Mouse (Mus musculus) midbrain, embryonic 10.5 days (tissue): ENCODE measurements around the gene Kcp. TPM values are rescaled to one million over a fixed set of nuclear protein-coding genes. Genes with fewer than 3 reads are reported as not detected.

Experiments
- DNase-seq: peaks from one replicate; pipeline ENCODE4 v3.0.0-alpha.2; 2017; ENCODE audit warnings: low spot score
- H3K27ac ChIP-seq: fragments of 300-500 bp; sonication (generic); replicated peaks from 2 replicates; pipeline ENCODE4 v1.5.1; 2016; ENCODE audit warnings: mild to moderate bottlenecking
- H3K27me3 ChIP-seq: fragments of 300-500 bp; sonication (generic); 2 replicates; pipeline ENCODE4 v1.6.1; 2016; ENCODE audit warnings: low read depth, mild to moderate bottlenecking; ENCODE audit not compliant: poor library complexity, severe bottlenecking
- H3K36me3 ChIP-seq: fragments of 300-500 bp; sonication (generic); 2 replicates; pipeline ENCODE4 v1.6.1; 2016; ENCODE audit warnings: mild to moderate bottlenecking, moderate library complexity
- H3K4me1 ChIP-seq: fragments of 300-500 bp; sonication (generic); 2 replicates; pipeline ENCODE4 v1.6.1; 2016
- H3K4me3 ChIP-seq: fragments of 300-500 bp; sonication (generic); 2 replicates; pipeline ENCODE4 v1.5.1; 2016; ENCODE audit warnings: mild to moderate bottlenecking, moderate library complexity
- H3K9me3 ChIP-seq: fragments of 300-500 bp; sonication (generic); replicated peaks from 2 replicates; pipeline ENCODE4 v1.6.1; 2016; ENCODE audit warnings: mild to moderate bottlenecking
- WGBS: fragments of 180-500 bp; shearing (Covaris S2); methylation state at CpG from one replicate; pipeline ENCODE4 v1.1.7; 2016; 5-methylcytosine and 5-hydroxymethylcytosine counted together
- polyA plus RNA-seq: library from polyadenylated mRNA; unstranded; fragments of >200 nt; fragmentation: Nextera tagmentation; extraction: Ambion mirVana; gene quantifications from 2 replicates; pipeline ENCODE4 v1.2.1, GENCODE M21; 2016

Gene Kcp
- polyA plus RNA-seq, 1 experiment from 2014 or later, result 11.4 TPM

DNA sequence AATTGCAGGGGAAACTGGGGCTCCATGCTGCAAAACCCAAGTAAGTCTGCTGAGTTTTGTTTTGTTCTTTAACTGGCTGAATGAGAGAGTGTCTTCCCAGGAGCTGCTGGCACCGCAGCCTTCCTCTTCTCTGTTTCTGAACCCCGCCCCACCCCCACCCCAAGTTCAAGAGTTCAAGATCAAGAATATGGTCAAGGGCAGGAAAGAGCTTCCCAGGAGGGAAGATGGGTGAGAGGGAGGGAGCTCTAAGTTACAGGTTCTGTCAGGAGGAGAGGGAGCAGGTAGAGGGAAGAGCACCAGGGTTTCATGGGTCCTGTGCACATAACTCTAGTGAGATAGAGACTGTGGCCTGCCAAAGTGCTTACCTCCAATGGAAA lies 21.7 kb upstream of the Kcp start:
- H3K27me3 ChIP-seq, result peaks cover 71% of the 10 kb centered on the region
- no peak overlapping the region for H3K27ac ChIP-seq
- H3K4me3 ChIP-seq, result no peak overlapping the region
- WGBS, result 23% methylated on average over 2 of the region's 2 CpGs
- H3K4me1 ChIP-seq, result peaks cover 31% of the 10 kb centered on the region
- no peak for DNase-seq
- no peaks in the 10 kb centered on the region for H3K9me3 ChIP-seq
- H3K36me3 ChIP-seq, result no peaks in the 10 kb centered on the region

DNA sequence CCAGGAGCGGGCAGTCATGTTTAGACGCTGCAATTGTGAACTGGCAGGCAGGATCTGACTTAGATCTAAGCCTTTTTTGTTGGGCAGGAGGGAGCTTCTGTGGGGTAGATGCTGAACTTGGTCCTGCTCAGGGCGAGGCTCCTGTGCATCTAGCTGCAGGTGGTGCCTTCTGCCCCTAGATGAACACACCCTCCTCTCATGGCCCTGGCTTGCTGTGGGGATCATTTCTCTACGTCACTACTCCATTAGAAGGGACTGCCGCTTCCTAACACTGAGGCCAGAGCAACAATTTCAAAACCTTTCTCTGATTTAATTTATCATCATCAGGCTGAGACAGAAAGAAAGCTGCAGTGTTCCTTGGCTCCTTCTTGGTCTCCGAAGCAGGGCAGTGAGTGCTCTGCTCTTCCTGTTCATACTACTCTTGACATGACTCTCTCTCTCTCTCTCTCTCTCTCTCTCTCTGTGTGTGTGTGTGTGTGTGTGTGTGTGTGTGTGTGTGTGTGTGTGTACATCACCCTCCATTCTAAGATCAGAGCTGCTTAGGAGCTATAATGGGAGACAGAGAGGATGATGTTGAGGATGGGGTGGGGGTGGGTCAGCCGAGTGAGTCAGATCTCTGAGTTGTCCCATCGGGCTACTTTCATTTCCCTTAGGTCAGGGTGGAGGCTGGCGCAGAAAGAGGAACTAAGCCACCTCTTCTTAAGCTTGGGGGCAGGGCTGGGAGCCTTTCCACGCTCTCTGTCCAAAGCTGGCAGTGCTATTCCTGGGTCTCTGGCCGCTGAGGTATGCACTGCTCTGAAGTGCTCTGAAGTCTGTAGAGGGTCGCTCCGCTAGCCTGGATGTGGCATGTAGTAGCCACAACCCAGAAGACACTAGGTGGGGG lies 21.1 kb upstream of the Kcp start:
- WGBS, result 38% methylated on average over 13 of the region's 13 CpGs
- H3K4me3 ChIP-seq, result no peak overlapping the region

DNA sequence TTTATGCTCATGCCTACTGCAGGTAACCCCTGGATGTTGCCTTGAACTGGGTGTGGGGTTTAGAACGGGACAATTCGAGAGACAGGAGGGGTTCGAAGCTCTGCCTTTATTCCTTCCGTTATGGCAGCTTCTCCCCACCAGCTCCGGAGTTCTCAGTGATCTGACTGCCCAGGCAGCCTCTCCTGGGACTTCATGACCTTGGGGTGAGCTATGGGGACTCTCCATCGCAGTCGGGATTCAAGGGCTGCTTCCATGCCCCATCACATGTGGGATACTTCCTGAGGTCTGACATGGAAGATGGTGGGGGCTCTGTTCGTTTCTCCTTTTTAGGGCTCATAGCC lies 20.4 kb upstream of the Kcp start:
- Histone ChIP-seq H3K27me3 (peaks cover 84% of the 10 kb centered on the region), H3K36me3 (no peaks in the 10 kb centered on the region), H3K4me3 (peak overlapping the region; percentile 70), H3K9me3 (no peaks in the 10 kb centered on the region), H3K4me1 (peaks cover 31% of the 10 kb centered on the region), H3K27ac (no peak overlapping the region)
- 6% methylated on average over 8 of the region's 8 CpGs for WGBS
- no peak for DNase-seq

More for the DNA sequence above, 21.1 kb upstream of the Kcp start:
- H3K27me3 ChIP-seq, result peaks cover 77% of the 10 kb centered on the region
- no peak overlapping the region for H3K27ac ChIP-seq
- no peaks in the 10 kb centered on the region for H3K36me3 ChIP-seq
- H3K4me1 ChIP-seq, result peaks cover 31% of the 10 kb centered on the region
- no peak for DNase-seq
- H3K9me3 ChIP-seq, result no peaks in the 10 kb centered on the region

DNA sequence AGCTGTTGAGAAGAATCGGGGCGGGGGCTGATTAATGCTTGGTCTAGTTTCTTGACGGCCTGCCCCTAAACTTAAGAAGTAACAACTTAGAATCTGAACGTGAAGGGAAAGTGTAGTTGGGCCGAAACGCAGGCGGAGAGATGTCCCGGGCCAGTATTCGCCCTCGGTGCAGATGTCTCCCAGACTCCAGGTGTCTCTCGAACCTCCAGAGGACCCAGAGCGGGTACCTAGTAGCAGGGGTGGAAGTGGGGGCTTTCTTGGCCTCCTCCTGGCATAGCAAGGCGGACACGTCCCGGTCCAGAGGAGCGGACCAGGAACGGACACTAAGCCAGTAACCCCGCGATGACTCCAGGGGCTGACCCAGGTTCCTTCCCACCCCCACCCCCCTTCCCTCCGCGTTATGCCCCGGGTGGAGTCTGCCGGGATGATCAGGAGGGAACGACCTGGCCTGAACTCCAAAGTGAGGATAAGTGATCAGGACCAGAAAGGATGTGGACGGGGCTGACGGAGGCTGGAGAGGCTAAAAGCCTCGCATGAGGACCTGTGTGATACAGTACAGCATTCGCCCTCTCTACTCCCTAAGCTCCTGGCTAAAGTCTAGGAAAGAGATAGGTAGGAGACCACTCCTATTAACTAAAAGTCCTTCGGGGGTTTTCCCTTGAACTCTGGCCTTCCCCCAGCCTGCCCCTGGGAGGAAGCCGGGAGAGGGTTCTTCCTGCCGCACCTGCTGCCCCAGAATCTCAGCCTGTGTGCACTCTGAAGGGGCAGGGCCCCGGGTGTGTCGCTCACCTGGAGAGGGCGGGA lies 19.8 kb upstream of the Kcp start:
- 5% methylated on average over 34 of the region's 34 CpGs for WGBS
- DNase-seq, result peak; percentile 39
- no peak overlapping the region for H3K27ac ChIP-seq
- H3K9me3 ChIP-seq, result no peaks in the 10 kb centered on the region
- no peaks in the 10 kb centered on the region for H3K36me3 ChIP-seq
- peak overlapping the region; percentile 70 for H3K4me3 ChIP-seq
- H3K27me3 ChIP-seq, result peaks cover 90% of the 10 kb centered on the region
- peaks cover 31% of the 10 kb centered on the region for H3K4me1 ChIP-seq

DNA sequence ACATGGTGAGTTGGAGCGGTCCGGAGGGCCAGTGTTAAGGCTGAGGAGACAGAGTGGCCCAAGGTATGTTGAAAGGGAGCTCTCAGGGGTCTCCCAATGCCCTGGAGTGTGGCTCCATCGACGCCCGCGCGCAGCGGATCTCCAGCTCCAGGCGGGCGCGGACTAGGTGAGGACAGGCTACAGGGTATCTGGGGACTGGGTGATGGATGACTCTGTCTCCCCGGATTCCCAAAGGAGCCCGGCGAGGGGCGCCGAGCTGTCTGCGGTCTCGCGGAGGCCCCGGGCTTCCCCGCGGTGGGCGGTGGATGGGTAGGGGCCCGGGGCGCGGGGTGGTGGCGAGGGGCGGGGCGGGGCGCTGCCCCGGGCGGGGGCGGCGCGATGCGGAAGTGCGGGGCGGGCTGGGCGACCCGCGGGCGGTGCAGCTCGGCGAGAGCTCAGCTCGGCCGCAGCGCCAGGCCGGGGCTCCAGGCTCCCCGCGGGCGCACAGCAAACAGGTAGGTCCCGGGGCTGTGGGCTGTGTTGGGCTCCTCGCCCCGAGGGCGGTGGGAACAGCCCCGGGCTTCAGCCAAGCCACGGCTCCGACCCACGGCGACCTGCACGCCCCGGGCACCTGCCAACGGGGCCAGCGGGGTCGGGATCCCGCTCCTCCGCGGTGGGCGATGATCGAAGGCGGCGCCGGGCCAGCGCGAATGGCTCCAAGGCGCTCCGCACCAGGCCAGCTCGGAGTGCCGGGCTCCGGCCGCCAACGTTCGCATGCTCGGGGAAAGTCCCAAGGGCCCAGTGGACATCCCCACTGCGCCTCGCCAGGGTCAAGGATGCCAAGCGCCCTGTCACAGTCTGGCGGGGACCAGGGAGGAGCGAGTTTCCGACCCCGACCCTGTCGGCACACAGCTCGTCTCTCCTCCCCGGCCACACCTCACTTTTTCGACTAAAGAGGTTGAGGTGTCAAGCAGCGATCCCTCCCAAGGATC lies 18.8 kb upstream of the Kcp start, which contains the start of gene Irf5:
TSS of gene Irf5 (plus strand) at position 345 of the 971 bp plus-strand sequence.
- Histone ChIP-seq H3K9me3 (no peaks in the 10 kb centered on the region), H3K4me3 (peak within 1 kb of the TSS; percentile 70), H3K27ac (peak within 1 kb of the TSS; percentile 38), H3K27me3 (peaks cover 95% of the 10 kb centered on the region), H3K4me1 (peaks cover 31% of the 10 kb centered on the region), H3K36me3 (no peaks in the 10 kb centered on the region)
- WGBS, result under 1% methylated on average over 95 of the region's 96 CpGs
- peak; percentile 60 for DNase-seq

DNA sequence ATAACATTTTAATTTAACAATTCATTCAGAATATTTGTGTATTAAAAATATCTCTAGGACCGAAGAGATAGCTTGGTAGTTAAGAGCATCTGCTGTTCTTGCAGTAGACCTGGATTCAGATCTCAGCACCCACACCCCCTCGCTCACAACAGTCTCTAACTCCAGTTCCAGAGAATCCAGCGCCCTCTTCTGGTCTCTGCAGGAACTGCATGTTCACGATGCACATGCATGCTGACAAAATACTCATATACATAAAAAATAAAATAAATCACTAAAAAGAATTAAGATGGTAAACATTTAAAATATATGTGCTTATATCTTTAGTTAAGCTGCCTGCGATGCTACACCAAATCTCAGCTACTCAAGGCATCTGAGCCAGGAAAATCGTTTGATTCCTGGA lies 17.5 kb upstream of the Kcp start:
- no peaks in the 10 kb centered on the region for H3K9me3 ChIP-seq
- no peak for DNase-seq
- WGBS, result 66% methylated on average over 6 of the region's 6 CpGs
- no peak overlapping the region for H3K27ac ChIP-seq
- H3K36me3 ChIP-seq, result no peaks in the 10 kb centered on the region
- peaks cover 31% of the 10 kb centered on the region for H3K4me1 ChIP-seq
- H3K4me3 ChIP-seq, result no peak overlapping the region
- H3K27me3 ChIP-seq, result peaks cover 84% of the 10 kb centered on the region

DNA sequence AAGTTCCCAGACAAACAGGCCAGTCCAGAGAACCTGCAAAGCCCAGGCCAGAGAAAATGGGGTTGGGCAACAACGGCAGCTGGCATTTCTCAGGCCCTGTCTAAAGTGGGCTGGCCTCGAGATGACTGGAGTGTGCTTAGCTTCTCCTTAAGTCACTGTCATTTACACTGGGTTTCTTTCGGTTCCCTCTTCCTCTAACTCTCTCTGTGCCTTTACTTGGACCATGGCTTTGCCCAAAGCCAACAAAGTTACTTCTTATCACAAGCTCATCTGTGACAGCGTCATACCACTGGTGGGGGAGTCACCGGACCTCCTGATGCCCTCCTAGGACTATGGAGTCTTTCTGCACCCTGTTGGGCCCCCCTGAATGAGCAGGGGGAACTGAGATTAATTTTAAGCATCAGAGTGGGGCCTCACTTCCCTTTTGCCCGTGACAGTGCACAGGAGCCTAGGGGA lies 16.3 kb upstream of the Kcp start:
- 83% methylated on average over 6 of the region's 6 CpGs for WGBS
- no peak for DNase-seq
- Histone ChIP-seq H3K27ac (no peak overlapping the region), H3K4me3 (no peak overlapping the region), H3K36me3 (no peaks in the 10 kb centered on the region), H3K4me1 (peaks cover 26% of the 10 kb centered on the region), H3K27me3 (peaks cover 77% of the 10 kb centered on the region), H3K9me3 (no peaks in the 10 kb centered on the region)

DNA sequence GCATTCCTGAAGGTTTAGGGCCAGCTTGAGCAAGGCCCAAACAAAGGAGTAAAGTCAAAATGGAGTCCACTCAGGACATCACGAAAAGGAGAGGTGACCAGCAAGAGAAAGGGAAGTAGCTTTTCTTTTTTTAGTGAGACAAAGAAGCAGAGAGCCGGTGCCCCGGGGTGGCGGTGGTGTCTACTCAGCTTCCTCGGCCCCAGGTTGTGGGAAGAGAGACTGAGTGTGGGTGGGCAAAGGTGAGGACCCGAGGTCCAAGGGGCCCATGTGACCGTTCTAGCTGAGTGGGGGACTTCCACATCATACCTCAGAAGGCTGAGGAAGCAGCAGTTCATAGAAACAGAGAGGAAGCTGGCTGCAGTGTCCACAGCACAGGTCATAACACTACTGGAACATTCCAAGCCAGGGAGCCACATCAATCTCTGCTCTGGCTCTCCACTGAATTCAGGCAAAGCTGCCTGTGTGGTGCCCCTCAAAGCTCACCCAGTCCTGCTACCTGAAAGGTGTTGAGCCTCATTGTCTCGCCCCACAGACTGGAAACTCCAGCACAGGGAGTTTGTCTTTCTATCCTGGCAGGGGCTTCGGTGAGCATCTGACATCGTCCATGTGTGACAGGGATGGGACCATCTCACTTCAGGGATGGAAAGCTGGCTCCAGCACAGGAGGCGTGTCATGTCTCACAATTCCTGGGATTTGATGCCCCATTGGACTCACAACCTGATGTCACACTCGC lies 15.7 kb upstream of the Kcp start:
- Histone ChIP-seq H3K4me1 (peaks cover 24% of the 10 kb centered on the region), H3K27me3 (peaks cover 71% of the 10 kb centered on the region), H3K9me3 (no peaks in the 10 kb centered on the region), H3K27ac (no peak overlapping the region), H3K4me3 (no peak overlapping the region), H3K36me3 (no peaks in the 10 kb centered on the region)
- 78% methylated on average over 12 of the region's 12 CpGs for WGBS
- DNase-seq, result no peak

DNA sequence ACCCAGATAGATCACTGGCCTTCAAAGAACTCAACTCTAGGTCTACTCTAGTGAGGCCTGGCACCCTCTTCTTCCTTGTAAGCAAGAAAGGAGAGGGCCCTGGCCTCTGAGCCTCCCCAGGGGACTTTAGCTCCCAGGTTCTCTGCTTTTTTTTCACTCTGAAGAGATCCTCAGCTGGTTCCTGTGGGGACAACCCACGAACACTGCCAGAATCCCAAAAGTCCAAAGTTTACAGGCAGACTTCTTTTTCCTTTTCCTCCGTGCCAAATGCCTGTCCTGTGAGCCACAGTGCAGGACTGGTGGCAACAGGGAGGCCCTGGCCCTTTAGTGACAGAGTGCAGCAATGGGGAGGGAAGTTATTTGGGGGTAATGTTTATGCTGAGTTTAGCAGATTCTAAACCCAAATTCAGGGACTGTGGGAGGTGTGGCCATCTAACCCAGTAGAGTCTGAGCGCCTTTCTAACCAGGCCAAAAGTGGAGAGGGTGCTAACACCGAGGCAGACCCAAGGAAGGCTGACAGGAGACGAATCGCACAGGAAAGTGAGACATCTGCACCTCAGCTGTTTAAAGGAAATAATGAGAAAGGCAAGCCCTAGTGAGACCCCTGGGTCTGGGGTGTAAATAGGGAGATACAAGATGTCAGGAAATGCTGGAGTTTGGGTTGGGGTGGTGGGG lies 15.0 kb upstream of the Kcp start:
- Histone ChIP-seq H3K36me3 (no peaks in the 10 kb centered on the region), H3K4me3 (no peak overlapping the region), H3K27me3 (peaks cover 70% of the 10 kb centered on the region), H3K4me1 (peaks cover 17% of the 10 kb centered on the region), H3K27ac (no peak overlapping the region), H3K9me3 (no peaks in the 10 kb centered on the region)
- DNase-seq, result no peak
- WGBS, result 77% methylated on average over 6 of the region's 6 CpGs

DNA sequence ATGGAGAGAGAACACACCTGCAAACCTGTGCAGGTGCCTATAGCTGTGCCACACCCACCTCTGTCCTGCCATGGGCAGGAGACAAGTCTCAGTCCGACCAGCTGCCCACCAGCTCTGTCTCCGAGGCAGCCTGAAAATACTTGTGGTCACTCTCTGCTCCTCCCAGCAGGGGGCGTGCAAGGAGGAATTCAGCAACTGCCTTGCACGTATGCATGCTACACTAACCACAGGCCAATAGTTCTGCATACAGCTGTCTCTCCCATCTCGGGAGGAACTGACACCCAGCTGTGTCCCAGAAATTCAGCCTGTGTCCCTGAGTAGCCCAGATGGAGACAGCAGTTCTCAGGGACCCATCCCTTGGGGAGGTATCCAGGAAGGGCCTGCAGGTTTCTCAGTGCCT lies 9.4 kb upstream of the Kcp start:
- H3K4me3 ChIP-seq, result no peak overlapping the region
- H3K27me3 ChIP-seq, result peaks cover 52% of the 10 kb centered on the region
- peaks cover 28% of the 10 kb centered on the region for H3K4me1 ChIP-seq
- H3K27ac ChIP-seq, result no peak overlapping the region
- peak; percentile 72 for DNase-seq
- WGBS, result 12% methylated on average over 5 of the region's 5 CpGs
- H3K9me3 ChIP-seq, result no peaks in the 10 kb centered on the region
- no peaks in the 10 kb centered on the region for H3K36me3 ChIP-seq

DNA sequence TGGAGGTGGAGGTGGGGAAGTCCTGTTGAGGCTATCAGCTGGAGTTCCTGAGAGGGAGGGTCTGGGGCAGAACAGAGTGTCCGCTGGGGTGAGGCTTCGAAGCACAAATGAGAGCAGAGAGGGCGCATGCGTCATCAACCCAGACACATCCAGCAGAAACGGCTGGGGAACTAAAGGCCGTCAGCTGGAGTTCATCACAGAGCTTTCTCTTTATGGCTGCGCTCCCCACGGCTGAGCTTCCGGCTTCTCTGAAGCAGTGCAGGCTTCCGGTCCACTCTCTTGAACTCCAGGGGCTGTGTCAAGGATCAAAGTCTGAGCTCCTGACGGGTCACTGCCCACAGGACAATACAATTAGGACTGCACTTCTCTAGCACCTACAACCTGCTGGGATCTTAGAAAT lies 5.5 kb upstream of the Kcp start:
- H3K4me1 ChIP-seq, result peaks cover 37% of the 10 kb centered on the region
- H3K27me3 ChIP-seq, result peaks cover 79% of the 10 kb centered on the region
- peak; percentile 82 for DNase-seq
- no peaks in the 10 kb centered on the region for H3K36me3 ChIP-seq
- no peaks in the 10 kb centered on the region for H3K9me3 ChIP-seq
- H3K27ac ChIP-seq, result peak overlapping the region; percentile 75
- H3K4me3 ChIP-seq, result peak overlapping the region; percentile 39
- WGBS, result under 1% methylated on average over 11 of the region's 11 CpGs
